Mouse (Mus musculus): Measurements from ENCODE around the gene Rbm43. TPM values are rescaled to one million over a fixed set of nuclear protein-coding genes. Genes with fewer than 3 reads are reported as not detected.

Gene Rbm43
- total and polyA plus RNA-seq, 3 experiments, result 9.5 to 25.9 (median 20.6) TPM

- H3K27me3 ChIP-seq (replicated peaks), result no peaks in the 10 kb centered on the region
- DNase-seq (ENCODE audit: extremely low read depth), result no peak
- H3K27ac ChIP-seq (ENCODE audit: insufficient read depth, low read depth), result 0 out of 2 replicates have a peak overlapping the region, but pooled peaks have one; percentile 10
- H3K36me3 ChIP-seq (replicated peaks in 1 of 2; ENCODE audit: control insufficient read depth in 1 of 2, insufficient read depth in 1 of 2, low read length in 1 of 2), result peaks cover 9 to 35% of the 10 kb centered on the region in 2 experiments
- TF ChIP-seq GABPA (IDR thresholded peaks at IDR 0.05; ENCODE audit: insufficient replicate concordance, low read depth, low read length), result no peak
- no peak for TF ChIP-seq ZKSCAN1 (IDR thresholded peaks at IDR 0.05; ENCODE audit: borderline replicate concordance, low read depth, low read length)
- TF ChIP-seq RCOR1 (conservative IDR thresholded peaks at IDR 0.05; ENCODE audit: low read depth, low read length), result no peak
- no peak for TF ChIP-seq JUND (conservative IDR thresholded peaks at IDR 0.05; ENCODE audit: low read depth, low read length)
- no peak for TF ChIP-seq TBP (conservative IDR thresholded peaks at IDR 0.05; ENCODE audit: low read depth, low read length)
- no peak for TF ChIP-seq TCF12 (IDR thresholded peaks at IDR 0.05; ENCODE audit: low read depth, low read length)
- no peak for TF ChIP-seq PAX5 (IDR thresholded peaks at IDR 0.05; ENCODE audit: low read length)
- TF ChIP-seq EP300 (IDR thresholded peaks at IDR 0.05; ENCODE audit: low read length), result no peak
- no peak for TF ChIP-seq ETS1 (conservative IDR thresholded peaks at IDR 0.05; ENCODE audit: low read depth, low read length)
- TF ChIP-seq MEF2A (IDR thresholded peaks at IDR 0.05; ENCODE audit: borderline replicate concordance, low read depth, low read length), result no peak
- no peak for TF ChIP-seq CHD2 (IDR thresholded peaks at IDR 0.05; ENCODE audit: low read length)
- no peak for TF ChIP-seq NELFE (IDR thresholded peaks at IDR 0.05; ENCODE audit: low read depth, low read length)
- no peak for TF ChIP-seq RAD21 (IDR thresholded peaks at IDR 0.05; ENCODE audit: low read depth, low read length)
- no peak for TF ChIP-seq ZNF384 (IDR thresholded peaks at IDR 0.05; ENCODE audit: low read depth, low read length)
- no peak for TF ChIP-seq HCFC1 (IDR thresholded peaks at IDR 0.05; ENCODE audit: low read depth, low read length)
- no peak for TF ChIP-seq JUN (IDR thresholded peaks at IDR 0.05; ENCODE audit: insufficient read depth, low read depth, low read length)
- TF ChIP-seq SIN3A (IDR thresholded peaks at IDR 0.05; ENCODE audit: low read length), result 0 out of 2 replicates have a peak, but pooled peaks have one; percentile 39
- TF ChIP-seq MAX (IDR thresholded peaks at IDR 0.05; ENCODE audit: low read length), result peak; percentile 41; the same call in 1 of the 2 replicates
- TF ChIP-seq MXI1 (IDR thresholded peaks at IDR 0.05; ENCODE audit: low read depth, low read length), result peak; percentile 39; the same call in 1 of the 2 replicates
- TF ChIP-seq SMC3 (IDR thresholded peaks at IDR 0.05; ENCODE audit: low read depth, low read length), result no peak
- TF ChIP-seq ZC3H11A (IDR thresholded peaks at IDR 0.05; ENCODE audit: low read depth, low read length), result no peak
- no peak for TF ChIP-seq KAT2A (IDR thresholded peaks at IDR 0.05; ENCODE audit: insufficient replicate concordance, low read length)
- no peak for TF ChIP-seq MAFK (IDR thresholded peaks at IDR 0.05; ENCODE audit: insufficient replicate concordance, low read length)
- no peak for TF ChIP-seq NRF1 (IDR thresholded peaks at IDR 0.05; ENCODE audit: low read depth, low read length)
- TF ChIP-seq E2F4 (IDR thresholded peaks at IDR 0.05; ENCODE audit: insufficient replicate concordance, low read depth, low read length), result no peak
- TF ChIP-seq UBTF (IDR thresholded peaks at IDR 0.05; ENCODE audit: low read depth, low read length), result no peak
- no peak for TF ChIP-seq CHD1 (IDR thresholded peaks at IDR 0.05; ENCODE audit: low read depth, low read length)
- no peak for TF ChIP-seq POLR2AphosphoS2 (IDR thresholded peaks at IDR 0.05; ENCODE audit: low read depth, low read length)
- TF ChIP-seq ELF1 (IDR thresholded peaks at IDR 0.05; ENCODE audit: low read depth, low read length), result no peak
- TF ChIP-seq BHLHE40 (IDR thresholded peaks at IDR 0.05; ENCODE audit: low read depth, low read length), result no peak
- no peak for TF ChIP-seq CTCF (conservative IDR thresholded peaks at IDR 0.05 in 1 of 2, IDR thresholded peaks at IDR 0.05 in 1 of 2; ENCODE audit: low read depth in 2 of 2, low read length in 2 of 2)
- TF ChIP-seq MAZ (IDR thresholded peaks at IDR 0.05; ENCODE audit: low read depth, low read length), result 0 out of 2 replicates have a peak, but pooled peaks have one; percentile 28
- no peak for TF ChIP-seq ZMIZ1 (IDR thresholded peaks at IDR 0.05; ENCODE audit: low read depth, low read length)
- no peak for TF ChIP-seq USF2 (conservative IDR thresholded peaks at IDR 0.05; ENCODE audit: low read depth, low read length)
- 0 out of 2 replicates have a peak, but pooled peaks have one; percentile 17 for TF ChIP-seq MYC (IDR thresholded peaks at IDR 0.05; ENCODE audit: low read depth, low read length)
- H3K9me3 ChIP-seq (replicated peaks; ENCODE audit: low read length), result peaks cover 3% of the 10 kb centered on the region
- peak overlapping the region; percentile 94 for H3K9ac ChIP-seq (ENCODE audit: insufficient read depth, low read depth)
- peaks cover 4 to 34% of the 10 kb centered on the region in 2 experiments; a peak in 3 of 4 replicates for H3K4me1 ChIP-seq (ENCODE audit: control insufficient read depth in 1 of 2, insufficient read depth in 2 of 2)
- peak overlapping the region; percentile 63 for H3K4me2 ChIP-seq (ENCODE audit: insufficient read depth, low read depth, poor library complexity, severe bottlenecking)
- H3K4me3 ChIP-seq (replicated peaks in 1 of 3; ENCODE audit: low read depth in 2 of 3, low read length in 2 of 3, poor library complexity in 1 of 3), result peak overlapping the region; percentile 73 to 99 (median 80)
- in situ Hi-C loops (cut with MboI; ENCODE audit: low pct_ligation_motif_present, low pct_unique_long_range_greater_than_20kb, low sequenced_read_pairs), result no loop called here
- dilution Hi-C loops (cut with MboI; ENCODE audit: extremely low pct_ligation_motif_present, extremely low pct_unique_long_range_greater_than_20kb, low sequenced_read_pairs), result no loop called here
- H3K79me2 ChIP-seq (replicated peaks; ENCODE audit: control insufficient read depth, extremely low read depth, insufficient read depth, poor library complexity, severe bottlenecking), result no peaks in the 10 kb centered on the region
These were observed 1.4 kb downstream of the Rbm43 start for GRCm38 (mm10) chr2:51933341-51934134.
